Mouse (Mus musculus) frontal cortex, adult 2 months (tissue): ENCODE data around the gene Pnpla8. TPM values are rescaled to one million over a fixed set of nuclear protein-coding genes. Genes with fewer than 3 reads are reported as not detected.
A peak's percentile ranks its signal among the peaks of the same experiment; 100 is the strongest.

Experiments
- DNase-seq, 2 experiments: peaks; one replicate each; pipeline ENCODE4 v3.0.0; 2022; ENCODE audit warnings: low spot score in 1 of 2; ENCODE audit errors: extremely low spot score in 1 of 2
- polyA plus RNA-seq: library from polyadenylated mRNA; depleted of rRNA; stranded (reverse); fragments of >200 nt; gene quantifications from 2 replicates; pipeline ENCODE4 v1.2.3, GENCODE M21; 2012; rRNA removed

Gene Pnpla8
- polyA plus RNA-seq, 1 experiment, result 82.7 TPM

DNA sequence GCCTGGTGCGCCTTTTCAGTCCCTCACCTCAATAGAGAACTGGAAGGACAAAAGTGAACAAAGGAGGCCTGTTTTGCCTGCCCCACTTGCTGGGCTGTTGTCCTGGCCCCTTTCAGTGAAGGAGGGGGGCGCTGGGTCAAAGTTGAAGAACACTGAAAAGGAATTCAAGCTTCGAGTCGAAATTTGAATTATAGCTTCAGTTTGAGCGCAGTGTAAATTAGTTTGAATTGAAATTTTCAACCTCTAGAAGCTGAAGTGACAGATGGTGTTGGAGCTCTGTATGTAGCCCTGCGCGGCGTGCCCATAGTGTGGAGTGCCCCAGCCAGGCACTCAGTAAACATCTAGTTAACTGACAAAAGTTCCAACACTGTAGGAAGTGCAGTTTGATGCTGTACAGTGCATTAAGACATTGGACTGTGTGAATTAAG, 117.0 kb downstream of the Pnpla8 start:
- no peak for DNase-seq

DNA sequence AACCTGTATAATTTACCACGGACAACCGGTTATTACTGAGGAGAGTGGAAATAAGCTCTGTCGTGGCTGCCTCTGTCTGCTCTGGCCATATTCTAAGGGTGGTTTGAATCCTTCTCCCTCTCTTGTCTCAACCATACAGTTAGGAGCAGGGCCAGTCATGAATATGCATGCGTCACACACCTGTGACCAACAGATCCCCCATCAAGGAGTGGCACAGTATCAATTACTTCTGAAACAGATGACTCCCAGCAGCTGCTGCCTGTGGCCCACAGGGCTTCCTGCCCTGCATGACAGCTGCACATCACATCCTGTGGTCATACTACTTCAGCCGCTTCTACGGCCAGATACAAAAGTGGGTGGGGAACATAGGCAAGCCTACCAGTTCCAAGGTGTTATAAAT, 122.9 kb downstream of the Pnpla8 start:
- no peak for DNase-seq

DNA sequence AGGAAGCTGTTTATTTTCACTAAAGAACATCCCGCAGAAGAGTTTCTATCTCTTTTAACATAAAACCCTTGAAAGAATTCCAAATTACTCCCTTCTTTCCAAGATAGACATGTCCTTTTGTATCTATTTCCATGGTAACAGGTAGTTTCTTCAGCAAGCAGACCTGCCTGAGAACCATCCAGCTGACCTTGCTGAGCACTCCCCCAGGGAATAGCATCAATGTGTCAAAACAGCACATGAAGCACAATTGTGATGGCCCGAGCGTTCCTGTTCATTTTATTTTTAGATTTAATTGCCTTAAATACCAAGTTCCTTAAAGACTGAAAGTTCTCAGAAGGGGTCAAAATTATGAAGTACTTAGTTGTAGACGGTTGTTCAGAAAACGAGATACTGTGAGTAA, 124.1 kb downstream of the Pnpla8 start:
- DNase-seq, result no peak

DNA sequence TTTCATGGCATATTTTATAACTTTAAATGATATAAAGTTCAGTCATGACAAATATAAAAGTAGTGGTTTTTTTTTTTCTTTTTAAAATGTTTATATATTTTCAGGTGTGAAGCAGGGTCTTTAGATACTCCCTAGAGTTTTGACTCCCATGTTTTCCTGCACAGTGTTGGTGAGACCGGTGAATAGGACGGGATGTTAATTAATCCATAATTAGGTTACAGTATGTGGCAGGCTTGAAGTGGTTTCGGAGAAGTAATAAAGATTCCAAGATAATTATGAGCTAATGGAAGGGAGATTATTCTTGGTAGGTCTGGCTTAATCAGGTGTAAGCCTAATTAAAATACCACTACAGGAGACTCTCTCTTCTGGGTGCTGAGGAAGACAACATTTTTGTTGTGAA, 125.0 kb downstream of the Pnpla8 start:
- no peak for DNase-seq

DNA sequence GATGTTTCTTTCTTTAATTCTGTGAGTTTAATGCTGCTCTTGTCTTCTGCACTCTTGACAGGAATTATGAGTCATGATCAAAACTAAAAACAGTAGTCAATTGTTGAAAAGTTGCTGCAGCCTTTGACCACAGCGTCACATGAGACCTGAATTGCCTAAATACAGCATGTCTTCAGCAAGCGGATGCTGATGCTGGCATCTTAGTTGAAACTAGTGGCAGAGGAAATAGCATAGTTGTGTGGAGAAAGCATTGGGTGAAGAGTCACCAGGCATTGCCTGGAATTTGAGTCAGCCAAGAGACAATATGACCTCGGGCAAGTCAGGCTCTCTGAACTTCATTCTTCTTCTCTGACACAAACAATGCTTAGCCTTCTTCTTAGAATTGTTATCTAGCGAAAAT, 133.9 kb downstream of the Pnpla8 start:
- no peak for DNase-seq

DNA sequence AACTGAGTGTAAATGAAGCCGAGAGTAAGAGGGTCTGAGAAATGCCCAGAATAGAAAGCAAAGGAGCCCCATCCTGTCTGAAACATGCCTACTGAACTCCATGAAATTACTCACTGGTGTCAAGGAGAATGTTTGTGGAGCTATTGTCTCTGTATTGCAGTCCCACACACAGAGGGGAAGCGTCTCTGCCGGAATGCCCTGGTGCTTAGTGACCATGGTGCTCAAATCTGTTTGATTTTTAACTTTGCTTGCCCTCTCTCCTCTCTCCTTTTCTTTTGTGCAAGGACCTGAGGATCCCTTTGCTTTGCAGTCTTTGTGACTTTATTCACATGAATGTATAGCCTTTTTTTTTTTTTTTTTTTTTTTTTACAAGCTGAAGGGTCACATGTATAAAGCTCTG, 136.3 kb downstream of the Pnpla8 start:
- DNase-seq, result no peak

DNA sequence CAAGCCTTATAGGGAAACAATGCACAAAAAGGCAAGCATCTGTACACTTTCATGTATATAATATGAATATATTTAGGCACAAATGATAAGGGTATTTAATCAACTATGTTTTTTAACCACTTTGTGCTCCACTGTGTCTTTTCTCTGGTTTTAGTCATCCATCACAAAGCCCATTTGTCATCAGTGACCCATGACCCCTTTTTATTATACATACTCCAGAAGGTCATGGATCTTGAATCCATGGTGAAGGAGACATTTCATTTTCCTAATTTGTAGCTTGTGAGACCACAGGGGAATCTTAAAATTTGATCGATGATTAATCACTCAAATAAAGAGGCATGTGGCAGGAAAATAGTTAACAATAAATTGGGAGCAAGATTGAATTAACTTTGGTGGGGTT, 136.7 kb downstream of the Pnpla8 start:
- DNase-seq, result no peak

DNA sequence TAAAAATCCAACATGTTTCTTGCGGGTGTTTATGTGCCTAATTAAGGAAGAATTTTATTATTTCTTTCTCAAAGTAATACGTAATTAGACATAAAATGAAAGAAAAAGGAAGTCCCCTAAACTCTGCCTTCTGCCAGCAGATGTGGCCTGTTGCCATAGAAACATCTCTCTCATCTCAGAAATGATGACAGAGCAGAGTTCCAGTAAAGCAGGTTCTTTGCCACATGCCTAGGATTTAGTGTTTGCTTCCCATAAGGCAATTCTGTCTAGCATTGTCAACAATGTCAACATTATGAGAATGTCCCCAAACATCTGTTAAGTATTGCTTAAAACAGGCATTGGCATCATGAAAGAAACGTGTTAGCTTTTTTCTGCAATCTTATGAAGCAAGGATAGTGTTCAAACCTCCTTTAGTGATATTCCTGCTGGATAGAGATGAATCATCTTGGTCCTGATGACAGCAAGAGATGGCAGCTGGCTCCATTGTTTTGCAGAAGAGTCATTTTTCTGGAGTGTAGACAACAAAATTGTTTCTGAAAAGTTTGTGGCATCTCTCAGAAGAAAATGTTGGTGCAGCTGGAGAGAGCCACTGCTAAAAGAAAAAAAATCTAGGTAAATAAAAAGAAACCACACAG, 150.0 kb downstream of the Pnpla8 start:
- peak in 1 of 2 experiments; percentile 48 for DNase-seq

Other genes starting within 250 kb of the Pnpla8 start
- 28.5 and 29.1 TPM in 2 replicates for gene Dnajb9, start 11.0 kb upstream of the Pnpla8 start, polyA plus RNA-seq
- gene Nrcam, start 107.5 kb downstream of the Pnpla8 start, polyA plus RNA-seq, result 159 and 161 TPM in 2 replicates